Mouse (Mus musculus): ENCODE results near the gene Zmym3. TPM values are rescaled to one million over a fixed set of nuclear protein-coding genes. Genes with fewer than 3 reads are reported as not detected.

Zmym3 gene
- polyA plus RNA-seq, 2 experiments, result 30.4 to 118 TPM

GRCm38 (mm10) chrX:101384439-101385137 is 36.1 kb downstream of the Zmym3 start:
- H3K9me3 ChIP-seq (ENCODE audit: control insufficient read depth, low read length), result no peaks in the 10 kb centered on the region
- ATAC-seq (ENCODE audit: low FRiP score, low read depth), result no peak
- no peak overlapping the region for H3K27ac ChIP-seq (replicated peaks; ENCODE audit: low read depth, low read length)
- H3K9ac ChIP-seq (ENCODE audit: low read depth, low read length, severe bottlenecking), result no peak overlapping the region
- no peak for DNase-seq (ENCODE audit: low spot score)
- no peak for TF ChIP-seq POLR2A (IDR thresholded peaks at IDR 0.05; ENCODE audit: borderline replicate concordance, extremely low read depth, insufficient read depth, insufficient read length)
- H3K4me2 ChIP-seq (replicated peaks; ENCODE audit: low read depth, low read length, severe bottlenecking), result peak overlapping the region; percentile 37
- no peaks in the 10 kb centered on the region for H3K4me1 ChIP-seq (ENCODE audit: control insufficient read depth, insufficient read depth, low read length)
- peaks cover 21% of the 10 kb centered on the region for H3K27me3 ChIP-seq (ENCODE audit: control insufficient read depth, insufficient read depth, low read length)
- H3K36me3 ChIP-seq (ENCODE audit: control insufficient read depth, insufficient read depth, low read length), result no peaks in the 10 kb centered on the region
- WGBS, result 21% methylated on average over 30 of the region's 32 CpGs
- H3K4me3 ChIP-seq (replicated peaks; ENCODE audit: low read length), result peak overlapping the region; percentile 19

- H3K27me3 ChIP-seq (ENCODE audit: control insufficient read depth, insufficient read depth, low read length), result peaks cover 21% of the 10 kb centered on the region
- no peak overlapping the region for H3K9ac ChIP-seq (ENCODE audit: low read depth, low read length, severe bottlenecking)
- WGBS, result 35% methylated on average over 18 of the region's 18 CpGs
- DNase-seq (ENCODE audit: low spot score) (no peak), ATAC-seq (ENCODE audit: low FRiP score, low read depth) (no peak)
- no peaks in the 10 kb centered on the region for H3K9me3 ChIP-seq (ENCODE audit: control insufficient read depth, low read length)
- no peaks in the 10 kb centered on the region for H3K36me3 ChIP-seq (ENCODE audit: control insufficient read depth, insufficient read depth, low read length)
- no peak for TF ChIP-seq POLR2A (IDR thresholded peaks at IDR 0.05; ENCODE audit: borderline replicate concordance, extremely low read depth, insufficient read depth, insufficient read length)
- H3K4me3 ChIP-seq (replicated peaks; ENCODE audit: low read length), result no peak overlapping the region
- no peaks in the 10 kb centered on the region for H3K4me1 ChIP-seq (ENCODE audit: control insufficient read depth, insufficient read depth, low read length)
- no peak overlapping the region for H3K27ac ChIP-seq (replicated peaks; ENCODE audit: low read depth, low read length)
- H3K4me2 ChIP-seq (replicated peaks; ENCODE audit: low read depth, low read length, severe bottlenecking), result no peak overlapping the region
Measured at GRCm38 (mm10) chrX:101383455-101383854, 37.2 kb downstream of the Zmym3 start.

- no peak for ATAC-seq (ENCODE audit: low FRiP score, low read depth)
- H3K27ac ChIP-seq (replicated peaks; ENCODE audit: low read depth, low read length), result no peak overlapping the region
- H3K4me2 ChIP-seq (replicated peaks; ENCODE audit: low read depth, low read length, severe bottlenecking), result no peak overlapping the region
- no peaks in the 10 kb centered on the region for H3K4me1 ChIP-seq (ENCODE audit: control insufficient read depth, insufficient read depth, low read length)
- peaks cover 10% of the 10 kb centered on the region; the same call in 1 of the 2 replicates for H3K27me3 ChIP-seq (ENCODE audit: control insufficient read depth, insufficient read depth, low read length)
- no peak overlapping the region for H3K9ac ChIP-seq (ENCODE audit: low read depth, low read length, severe bottlenecking)
- no peak for TF ChIP-seq POLR2A (IDR thresholded peaks at IDR 0.05; ENCODE audit: borderline replicate concordance, extremely low read depth, insufficient read depth, insufficient read length)
- no peak for DNase-seq (ENCODE audit: low spot score)
- H3K36me3 ChIP-seq (ENCODE audit: control insufficient read depth, insufficient read depth, low read length), result no peaks in the 10 kb centered on the region
- no peak overlapping the region for H3K4me3 ChIP-seq (replicated peaks; ENCODE audit: low read length)
- WGBS, result 71% methylated on average over 1 of the region's 1 CpGs
- H3K9me3 ChIP-seq (ENCODE audit: control insufficient read depth, low read length), result no peaks in the 10 kb centered on the region
Measured at GRCm38 (mm10) chrX:101379744-101380143, 40.9 kb downstream of the Zmym3 start.

- H3K9ac ChIP-seq (ENCODE audit: low read depth, low read length, severe bottlenecking), result no peak overlapping the region
- DNase-seq (ENCODE audit: low spot score) (no peak), ATAC-seq (ENCODE audit: low FRiP score, low read depth) (no peak)
- H3K27me3 ChIP-seq (ENCODE audit: control insufficient read depth, insufficient read depth, low read length), result no peaks in the 10 kb centered on the region
- 43% methylated on average over 4 of the region's 4 CpGs for WGBS
- no peak for TF ChIP-seq POLR2A (IDR thresholded peaks at IDR 0.05; ENCODE audit: borderline replicate concordance, extremely low read depth, insufficient read depth, insufficient read length)
- H3K27ac ChIP-seq (replicated peaks; ENCODE audit: low read depth, low read length), result no peak overlapping the region
- no peaks in the 10 kb centered on the region for H3K9me3 ChIP-seq (ENCODE audit: control insufficient read depth, low read length)
- no peaks in the 10 kb centered on the region for H3K4me1 ChIP-seq (ENCODE audit: control insufficient read depth, insufficient read depth, low read length)
- H3K4me2 ChIP-seq (replicated peaks; ENCODE audit: low read depth, low read length, severe bottlenecking), result no peak overlapping the region
- no peak overlapping the region for H3K4me3 ChIP-seq (replicated peaks; ENCODE audit: low read length)
- no peaks in the 10 kb centered on the region for H3K36me3 ChIP-seq (ENCODE audit: control insufficient read depth, insufficient read depth, low read length)
Measured at GRCm38 (mm10) chrX:101377076-101377475, 43.6 kb downstream of the Zmym3 start.

DNA sequence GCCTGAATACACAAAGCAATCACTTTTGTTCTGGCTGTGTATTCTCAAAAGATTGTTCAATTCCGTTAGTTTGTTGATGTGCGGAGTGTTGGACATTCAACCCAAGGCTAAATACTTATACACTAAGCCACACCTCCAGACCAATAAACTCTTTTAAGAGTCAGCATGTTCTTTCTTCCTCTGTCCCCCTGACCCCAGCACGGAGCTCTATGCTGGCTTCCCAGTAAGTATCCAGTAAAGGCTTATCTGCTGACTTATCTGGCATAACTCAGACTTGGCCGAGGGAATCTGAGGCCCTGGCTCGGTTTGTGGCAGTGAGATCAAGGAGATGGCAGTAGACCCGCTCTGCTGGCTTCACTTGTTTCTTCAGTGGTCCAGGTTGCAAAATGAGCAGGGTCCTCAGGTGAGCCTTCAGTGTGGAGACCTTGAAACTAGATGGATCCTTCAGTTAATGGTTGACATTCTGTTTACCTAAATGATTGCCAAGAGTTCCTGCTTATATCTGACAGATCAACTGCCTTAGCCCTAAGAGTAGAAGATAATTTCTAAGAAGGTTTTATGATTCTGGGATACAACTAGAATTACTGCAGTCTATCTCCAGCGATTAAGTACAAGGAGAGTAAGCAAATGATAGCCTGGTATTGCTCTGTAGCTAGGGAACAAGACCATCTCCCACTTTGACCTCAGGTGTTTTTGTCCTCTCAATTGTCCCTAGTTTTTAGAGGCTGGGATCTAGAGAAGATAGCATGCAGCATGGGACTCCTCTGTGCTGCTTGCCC is 44.3 kb downstream of the Zmym3 start, which contains the start of gene Gjb1:
Gjb1 (plus strand) TSS at position 189 of the 779 bp plus-strand sequence.
- DNase-seq (ENCODE audit: low spot score) (no peak), ATAC-seq (ENCODE audit: low FRiP score, low read depth) (no peak)
- Histone ChIP-seq H3K4me2 (replicated peaks; ENCODE audit: low read depth, low read length, severe bottlenecking) (no peak within 1 kb of the TSS), H3K9me3 (ENCODE audit: control insufficient read depth, low read length) (no peaks in the 10 kb centered on the region), H3K4me1 (ENCODE audit: control insufficient read depth, insufficient read depth, low read length) (no peaks in the 10 kb centered on the region), H3K27ac (replicated peaks; ENCODE audit: low read depth, low read length) (no peak within 1 kb of the TSS), H3K4me3 (replicated peaks; ENCODE audit: low read length) (no peak within 1 kb of the TSS), H3K9ac (ENCODE audit: low read depth, low read length, severe bottlenecking) (no peak within 1 kb of the TSS), H3K36me3 (ENCODE audit: control insufficient read depth, insufficient read depth, low read length) (no peaks in the 10 kb centered on the region), H3K27me3 (ENCODE audit: control insufficient read depth, insufficient read depth, low read length) (no peaks in the 10 kb centered on the region)
- 68% methylated on average over 7 of the region's 7 CpGs for WGBS
- no peak for TF ChIP-seq POLR2A (IDR thresholded peaks at IDR 0.05; ENCODE audit: borderline replicate concordance, extremely low read depth, insufficient read depth, insufficient read length)
